Mouse (Mus musculus) left cerebral cortex, postnatal 14 days (tissue): ENCODE measurements at regions not wholly inside any gene's neighbourhood (a gene's known extent, or its start where the extent isn't known, plus 50 kb on each side); places are given as distances from the start of the nearest gene placed in this dataset.
A peak's percentile ranks its signal among the peaks of the same experiment; 100 is the strongest.
"Not testable (repeated sequence)": the region's sequence is repeated elsewhere in the genome, so short reads cannot be mapped to it uniquely, and the experiment has no call there.

Source experiments
- DNase-seq, 2 experiments: peaks; one replicate each; pipeline ENCODE4 v3.0.0; 2021 to 2022; ENCODE audit warnings: low spot score in 2 of 2, mixed read lengths in 1 of 2
- intact Hi-C: fragments of 180-260 bp; cut with DNase I; formaldehyde crosslinking; loops from one replicate; pipeline ENCODE4 v1.15.1; 2025

DNA sequence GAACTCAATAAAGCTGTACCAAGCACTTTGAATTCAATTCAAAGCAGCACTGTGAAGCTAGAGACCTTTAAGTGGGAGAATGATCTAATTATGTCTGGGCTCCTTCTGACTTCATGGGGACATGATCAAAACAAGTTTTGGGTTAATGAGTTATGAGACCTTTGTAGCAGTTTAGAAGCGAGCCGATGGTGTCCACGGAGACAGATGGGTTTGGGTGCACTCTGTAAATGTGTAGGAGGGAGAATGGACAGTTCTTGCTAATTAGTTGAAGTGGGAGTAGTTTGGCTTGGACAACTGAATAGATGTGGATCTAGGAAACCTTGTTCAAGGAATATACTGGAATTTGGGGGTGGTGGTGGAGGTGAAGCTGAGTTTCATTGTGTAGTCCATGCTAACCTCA, 186.3 kb upstream of the Cldn34b3 start:
- intact Hi-C loops: no loop called here
- DNase-seq: no peak

DNA sequence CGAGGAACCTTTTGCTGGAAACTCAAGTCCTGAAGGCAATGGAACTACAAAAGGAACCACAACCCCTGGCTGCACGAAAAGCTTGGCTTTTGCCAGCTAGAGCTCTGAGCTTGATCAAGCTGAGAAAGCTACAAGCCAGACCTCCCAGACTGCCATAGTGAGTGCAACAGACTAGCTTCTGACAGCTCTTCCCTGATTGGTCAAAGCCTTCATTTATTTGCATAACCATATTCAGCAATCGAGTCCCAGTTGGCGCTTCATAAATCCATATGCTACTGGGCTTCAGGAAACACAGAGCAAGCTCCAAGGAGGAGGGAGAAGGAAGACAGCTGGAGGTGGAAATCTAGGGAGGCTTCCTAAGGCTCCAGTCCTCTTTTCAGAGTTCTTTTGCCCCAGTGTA, 181.4 kb upstream of the Cldn34b3 start:
- no peak for DNase-seq
- intact Hi-C loops: no loop called here

DNA sequence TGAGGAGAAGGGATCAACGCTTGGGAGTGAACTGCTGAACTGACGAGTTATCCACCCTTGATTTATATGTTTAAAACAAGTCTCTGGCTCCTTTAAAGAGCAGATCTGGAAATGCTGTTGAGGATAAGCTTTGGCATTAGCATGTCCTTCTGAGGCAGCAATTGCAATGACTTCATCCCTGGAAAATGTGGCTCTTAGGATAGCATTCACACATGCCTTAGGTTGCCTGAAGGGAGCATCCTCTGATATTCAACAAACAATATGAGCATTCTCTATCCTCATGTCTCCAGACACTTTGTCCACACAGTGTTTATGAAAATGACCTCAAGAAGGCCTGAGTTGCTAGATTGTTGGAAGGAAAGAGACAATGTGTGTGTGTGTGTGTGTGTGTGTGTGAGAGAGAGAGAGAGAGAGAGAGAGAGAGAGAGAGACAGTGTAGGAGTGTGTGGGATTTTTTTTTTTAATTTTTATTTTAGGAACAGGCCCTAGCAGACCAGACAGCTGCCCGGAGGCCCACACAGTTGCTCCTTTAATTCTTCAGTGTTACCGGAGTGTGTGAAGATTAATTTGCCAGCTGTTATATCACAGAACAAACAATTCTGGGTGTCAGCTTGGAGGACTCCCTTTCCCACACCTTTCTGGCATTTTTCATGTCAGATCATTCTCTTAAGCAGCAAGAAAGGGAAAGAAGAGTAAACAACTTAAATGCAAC, 153.2 kb upstream of the Cldn34b3 start:
- DNase-seq: no peak
- intact Hi-C loops: no loop called here

DNA sequence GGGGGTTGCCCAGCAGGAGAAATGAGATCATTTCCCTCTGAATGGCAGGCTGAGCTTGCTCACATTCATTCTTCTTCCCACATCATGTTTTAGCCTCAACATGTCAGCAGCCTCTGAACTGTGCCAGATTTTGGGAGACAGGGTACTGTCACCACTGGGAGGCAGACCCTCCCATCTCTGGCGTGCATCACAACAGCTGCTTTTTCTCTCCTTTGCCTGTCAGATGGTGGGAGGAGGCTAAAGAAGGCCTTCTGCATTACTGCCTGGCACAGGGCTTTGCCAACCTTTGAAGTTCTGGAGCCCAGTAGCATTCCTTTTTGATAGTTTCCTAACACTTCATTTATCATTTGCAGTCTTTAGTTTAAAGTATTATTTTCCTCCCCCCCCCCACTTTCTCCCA, 148.0 kb upstream of the Cldn34b3 start:
- no peak for DNase-seq
- intact Hi-C loops: no loop called here

DNA sequence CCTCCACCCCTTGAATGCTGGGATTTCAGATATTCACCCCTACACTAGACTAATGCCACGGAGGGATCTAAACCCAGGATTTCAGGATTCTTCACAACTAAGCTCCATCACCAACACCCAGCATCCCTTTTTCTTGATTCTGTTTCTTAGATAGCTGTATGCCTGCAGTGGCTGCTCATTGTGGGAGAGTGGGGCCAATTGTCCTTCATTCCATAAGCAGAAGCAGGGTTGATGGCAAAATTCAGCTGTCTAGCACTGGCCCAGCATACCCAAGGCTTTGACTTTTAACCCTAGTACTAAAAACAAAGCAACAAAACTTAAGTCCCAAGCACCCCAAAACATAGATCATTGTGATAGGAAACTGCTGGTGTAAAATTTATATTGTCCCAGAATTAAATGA, 147.5 kb upstream of the Cldn34b3 start:
- intact Hi-C loops: no loop called here
- DNase-seq: no peak

DNA sequence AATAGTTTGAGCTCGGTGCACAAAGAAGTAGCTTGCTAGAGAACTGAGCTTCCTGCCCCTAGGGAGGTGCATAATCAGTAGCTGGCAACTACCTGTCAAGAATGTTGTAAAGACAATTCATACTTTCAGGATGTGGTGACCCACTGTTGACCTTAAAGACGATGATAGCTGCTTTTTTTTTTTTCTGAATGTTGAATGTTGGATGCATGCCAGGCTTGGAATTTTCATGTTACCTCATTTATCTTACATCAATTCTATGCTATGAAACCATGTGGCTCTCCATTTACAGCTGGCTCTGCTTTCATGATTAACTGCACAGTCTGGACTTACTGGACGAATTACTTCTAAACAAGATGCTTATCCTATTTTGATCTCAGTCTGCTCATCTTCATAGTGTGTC, 143.2 kb upstream of the Cldn34b3 start:
- intact Hi-C loops: no loop called here
- no peak for DNase-seq

DNA sequence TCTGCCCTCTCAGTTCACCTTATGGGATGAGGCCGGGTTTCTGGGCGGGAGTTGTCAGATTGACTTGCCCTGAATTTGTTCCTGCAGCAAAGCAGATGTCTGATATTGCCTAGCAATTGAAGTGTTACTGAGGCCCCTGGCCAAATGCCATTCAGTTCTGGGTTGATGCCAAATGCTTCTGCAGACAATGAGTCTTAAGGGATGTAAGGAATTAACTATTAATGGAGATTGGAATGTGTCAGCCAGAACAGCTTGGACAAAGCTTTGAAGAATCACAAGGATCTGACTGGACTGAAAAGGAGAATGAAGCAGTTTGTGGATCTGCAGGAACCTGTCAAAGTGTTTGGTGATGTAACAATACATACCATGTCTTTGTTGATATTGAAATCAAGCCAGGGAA, 140.7 kb upstream of the Cldn34b3 start:
- intact Hi-C loops: no loop called here

DNA sequence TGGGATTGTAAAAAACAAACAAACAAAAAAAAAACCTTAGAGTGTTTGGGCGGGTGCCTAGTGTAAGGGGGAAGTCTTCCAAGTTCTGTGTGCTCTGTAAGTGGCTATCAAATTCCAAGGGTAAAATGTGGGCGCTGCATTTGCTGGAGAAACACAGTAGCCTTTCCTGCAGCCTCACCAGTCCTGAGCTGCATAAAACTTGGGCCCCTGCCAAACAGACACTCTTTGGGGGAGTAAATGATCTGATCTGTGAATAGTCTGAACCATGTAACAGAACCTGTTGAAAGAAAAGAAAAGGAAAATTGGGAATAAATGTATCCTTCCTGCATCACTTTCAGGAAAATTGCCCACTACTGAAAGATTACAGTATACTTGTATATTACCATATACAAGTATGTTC, 126.4 kb upstream of the Cldn34b3 start:
- intact Hi-C loops: no loop called here
- DNase-seq: no peak

More for the DNA sequence above, 140.7 kb upstream of the Cldn34b3 start:
- peak in 1 of 2 experiments; percentile 4 for DNase-seq

DNA sequence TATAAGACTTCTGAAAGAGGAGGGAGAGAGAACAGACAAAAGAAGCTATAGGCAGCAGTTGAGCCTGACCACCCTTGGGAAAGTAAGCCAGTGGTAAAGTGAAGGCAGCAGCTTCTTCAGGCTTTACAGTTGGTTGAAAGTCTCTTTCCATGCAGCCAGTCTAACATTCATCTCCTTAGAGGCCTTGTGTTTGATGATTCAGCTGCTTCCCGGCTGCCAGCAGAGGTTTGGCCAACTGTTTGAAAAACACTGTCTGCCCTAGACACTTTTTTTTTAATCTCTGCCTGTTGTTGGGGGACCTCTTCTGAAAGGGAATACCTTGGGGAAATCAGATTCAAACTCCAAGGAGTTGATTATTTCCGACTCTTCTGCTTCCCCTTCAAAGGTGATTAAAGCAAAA, 123.1 kb upstream of the Cldn34b3 start:
- intact Hi-C loops: no loop called here
- no peak for DNase-seq

DNA sequence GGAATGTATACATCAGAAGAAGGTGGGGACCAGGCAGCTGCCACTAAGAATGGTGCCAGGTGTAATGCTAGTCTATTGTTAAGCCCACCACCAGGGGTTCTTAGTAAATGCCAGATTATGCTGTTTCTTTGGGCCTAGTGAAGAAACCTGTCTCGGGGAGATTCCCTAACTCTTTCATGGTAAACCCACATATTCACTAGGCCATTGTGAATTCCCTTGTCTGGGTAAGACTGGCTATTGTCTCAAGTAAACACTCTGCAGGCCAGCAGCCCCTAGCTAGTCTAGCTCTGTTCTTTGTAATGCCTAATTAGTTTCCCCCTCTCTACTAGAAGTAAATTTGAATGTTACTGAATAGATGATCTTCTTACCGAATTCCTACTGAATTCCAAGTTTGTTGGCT, 89.3 kb upstream of the Cldn34b3 start:
- DNase-seq, intact Hi-C loops: not testable (repeated sequence)

DNA sequence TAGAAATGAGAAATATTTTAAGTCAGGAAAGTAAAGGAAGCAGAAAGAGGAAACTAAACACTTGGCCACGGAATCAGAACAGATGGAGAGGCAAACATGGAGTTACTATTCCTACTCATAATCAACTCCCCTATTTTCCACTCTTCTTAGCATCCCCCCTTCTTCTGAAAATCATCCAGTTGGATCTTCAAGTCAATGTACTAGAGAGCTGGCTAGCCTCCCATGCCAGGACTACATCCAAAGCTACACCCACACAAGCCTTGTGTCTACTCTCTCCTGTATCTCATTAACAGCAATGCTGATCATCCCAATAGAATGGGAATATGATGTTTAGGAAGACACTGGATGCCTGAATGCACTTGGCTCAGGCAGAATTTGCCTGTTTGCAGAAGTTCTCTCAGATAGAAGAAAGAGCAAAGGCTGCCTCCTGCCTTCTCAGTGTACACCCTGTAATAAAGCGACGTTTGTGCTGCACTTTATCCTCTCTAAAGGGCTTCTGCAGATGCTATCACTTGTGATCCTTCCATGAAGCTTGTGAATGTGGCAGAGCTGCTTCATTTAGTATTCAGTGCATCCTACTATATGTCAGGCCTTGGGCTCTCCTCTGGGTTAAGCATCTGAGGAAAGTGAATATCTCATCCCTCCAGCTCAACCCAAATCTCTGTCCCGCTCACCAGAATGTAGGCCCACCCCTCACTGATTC, 82.5 kb upstream of the Cldn34b3 start:
- DNase-seq: peak; percentile 49 to 57
- intact Hi-C loops: loop anchor here (5.0 to 10.0 kb wide), 2 partner anchors 307 to 369 kb away; partner anchors contain the start of gene Pls3

DNA sequence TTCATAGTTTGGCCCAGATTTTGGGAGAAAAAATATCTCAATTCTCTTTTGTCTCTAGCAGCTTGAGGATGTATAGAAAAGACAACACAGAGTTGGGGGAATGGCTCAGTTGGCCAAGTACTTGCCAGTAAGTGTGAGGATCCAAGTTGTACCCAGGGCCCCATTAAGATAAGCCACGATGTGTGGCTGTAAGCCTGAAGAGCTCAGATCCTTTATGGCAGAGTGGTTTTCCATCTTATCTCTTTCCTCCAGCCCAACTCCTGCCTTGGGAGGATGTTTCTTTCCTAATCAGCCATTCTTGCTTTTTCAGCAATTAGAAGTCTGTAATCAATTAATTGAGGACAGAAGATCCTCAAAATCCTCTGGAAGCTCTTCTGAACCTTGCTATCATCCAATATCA, 63.5 kb upstream of the Cldn34b3 start:
- intact Hi-C loops: loop anchor here (2.0 to 5.0 kb wide), 2 partner anchors 404 to 528 kb away; no protein-coding TSS in a partner anchor
- no peak for DNase-seq

DNA sequence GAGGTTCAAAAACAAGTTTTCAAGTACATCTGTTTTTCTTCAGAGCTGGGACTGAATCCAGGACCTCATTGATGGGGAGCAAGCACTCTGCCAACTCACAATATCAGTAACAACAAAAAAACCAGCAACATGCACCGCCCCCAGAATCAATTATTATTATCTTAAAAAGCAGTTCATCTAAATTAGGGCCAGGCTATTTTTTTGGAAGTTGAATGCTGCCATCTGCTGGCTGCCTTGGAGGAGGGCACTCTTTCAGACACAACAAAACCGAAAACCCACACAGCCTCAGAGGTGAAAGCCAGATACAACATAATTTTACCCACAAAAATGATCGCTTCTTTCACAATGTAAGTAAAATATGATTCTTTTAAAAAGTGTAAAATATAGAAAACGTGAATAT, 62.7 kb upstream of the Cldn34b3 start:
- peak; percentile 15 to 25 for DNase-seq
- intact Hi-C loops: loop anchor here (2.0 to 5.0 kb wide), 2 partner anchors 405 to 529 kb away; no protein-coding TSS in a partner anchor
